Mouse (Mus musculus) liver, embryonic 14.5 days (tissue): Measurements from ENCODE around the gene Fbxw9. TPM values are rescaled to one million over a fixed set of nuclear protein-coding genes. Genes with fewer than 3 reads are reported as not detected.
"Not testable (repeated sequence)": the region's sequence is repeated elsewhere in the genome, so short reads cannot be mapped to it uniquely, and the experiment has no call there.

Source experiments
- ATAC-seq: fragments of 200-750 bp; cut with Nextera tagmentation; 2 replicates; pipeline ENCODE4 v1.8.0; 2017; ENCODE audit warnings: moderate number of reproducible peaks, mild to moderate bottlenecking, moderate library complexity; ENCODE audit not compliant: insufficient read depth
- DNase-seq, 3 experiments: peaks; one replicate each; pipeline ENCODE4 v3.0.0-alpha.2; 2012 to 2013; ENCODE audit warnings: low read depth in 3 of 3, low spot score in 3 of 3
- H3K27ac ChIP-seq: fragments of 300-500 bp; sonication (generic); 2 replicates; pipeline ENCODE4 v1.5.1; 2014; ENCODE audit warnings: moderate library complexity, mild to moderate bottlenecking, control low read depth, inconsistent platforms
- H3K27me3 ChIP-seq: fragments of 300-500 bp; sonication (generic); 2 replicates; pipeline ENCODE4 v1.6.1; 2014; ENCODE audit warnings: mild to moderate bottlenecking, low read length, moderate library complexity; ENCODE audit not compliant: control insufficient read depth, insufficient read depth
- H3K36me3 ChIP-seq: fragments of 300-500 bp; sonication (generic); replicated peaks from 2 replicates; pipeline ENCODE4 v1.6.1; 2014; ENCODE audit warnings: low read depth; ENCODE audit not compliant: control insufficient read depth, insufficient read depth
- H3K4me1 ChIP-seq, 2 experiments: fragments of 200-500 bp in 1 of 2; fragments of 300-500 bp in 1 of 2; sonication (generic) in 1 of 2; replicated peaks; 2 replicates each; pipeline ENCODE4 v1.6.1; 2012 to 2014; ENCODE audit warnings: antibody characterized with exemption in 1 of 2, inconsistent platforms in 1 of 2, low read length in 1 of 2; ENCODE audit not compliant: control insufficient read depth in 2 of 2, insufficient read depth in 2 of 2
- H3K4me2 ChIP-seq: fragments of 300-500 bp; sonication (generic); 2 replicates; pipeline ENCODE4 v1.6.1; 2014; ENCODE audit warnings: low read depth, mild to moderate bottlenecking, control low read depth, moderate library complexity
- H3K4me3 ChIP-seq, 2 experiments: fragments of 200-500 bp in 1 of 2; fragments of 300-500 bp in 1 of 2; sonication (generic) in 1 of 2; 2 replicates each; pipeline ENCODE4 v1.5.1; 2012 to 2014; ENCODE audit warnings: low read depth in 2 of 2, low read length in 2 of 2, mild to moderate bottlenecking in 2 of 2, control low read depth in 1 of 2, inconsistent platforms in 1 of 2, moderate library complexity in 1 of 2; ENCODE audit not compliant: insufficient read depth in 1 of 2
- H3K9ac ChIP-seq: fragments of 300-500 bp; sonication (generic); replicated peaks from 2 replicates; pipeline ENCODE4 v1.6.1; 2014; ENCODE audit warnings: mild to moderate bottlenecking, control low read depth, moderate library complexity
- H3K9me3 ChIP-seq: fragments of 300-500 bp; sonication (generic); 2 replicates; pipeline ENCODE4 v1.6.1; 2016; ENCODE audit warnings: low read length, mixed read lengths; ENCODE audit not compliant: control insufficient read depth
- CTCF ChIP-seq: IDR thresholded peaks from 2 replicates; pipeline ENCODE4 v1.5.1; 2016; ENCODE audit warnings: antibody characterized with exemption, low read depth, control low read depth
- EP300 ChIP-seq: IDR thresholded peaks from 2 replicates; pipeline ENCODE4 v1.6.1; 2016; ENCODE audit warnings: antibody characterized with exemption, low read depth
- WGBS: fragments of 180-500 bp; shearing (Covaris S2); extraction: QIAGEN DNeasy Blood & Tissue Kit; methylation state at CpG from one replicate; pipeline ENCODE4 v1.1.7; 2014; ENCODE audit not compliant: insufficient replicate concordance; 5-methylcytosine and 5-hydroxymethylcytosine counted together
- polyA plus RNA-seq, 2 experiments: library from polyadenylated mRNA; depleted of rRNA in 1 of 2; stranded (reverse) in 1 of 2; unstranded in 1 of 2; fragments of >200 nt; fragmentation: Nextera tagmentation in 1 of 2; extraction: Ambion mirVana in 1 of 2; gene quantifications; 2 replicates each; pipeline versions ENCODE4 v1.2.1 to v1.2.3; 2012 to 2014

The Fbxw9 gene
- polyA plus RNA-seq, 2 experiments, result 6.0 to 8.9 TPM

DNA sequence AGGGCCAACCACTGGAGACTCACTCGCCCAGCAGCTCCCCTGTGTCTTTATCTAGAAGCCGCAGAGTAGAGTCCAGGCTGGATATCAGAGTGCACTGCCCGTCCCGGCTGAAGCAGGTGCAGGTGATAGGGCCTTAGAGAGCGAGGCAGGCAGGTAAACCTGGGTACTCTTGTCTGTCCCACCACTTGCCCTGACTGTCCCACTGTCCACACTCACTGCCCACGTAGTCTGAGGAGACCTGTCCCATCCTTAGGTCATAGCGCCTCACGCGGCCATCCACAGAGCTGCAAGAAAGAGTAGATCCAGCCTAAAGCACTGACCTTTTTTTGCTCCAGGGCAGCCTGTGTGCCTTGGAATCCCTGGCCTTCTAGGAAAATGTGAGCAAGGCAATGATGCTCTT is 16.1 kb downstream of the Fbxw9 start:
- peaks cover 30 to 38% of the 10 kb centered on the region in 2 experiments for H3K4me1 ChIP-seq
- peaks cover 29% of the 10 kb centered on the region for H3K36me3 ChIP-seq

DNA sequence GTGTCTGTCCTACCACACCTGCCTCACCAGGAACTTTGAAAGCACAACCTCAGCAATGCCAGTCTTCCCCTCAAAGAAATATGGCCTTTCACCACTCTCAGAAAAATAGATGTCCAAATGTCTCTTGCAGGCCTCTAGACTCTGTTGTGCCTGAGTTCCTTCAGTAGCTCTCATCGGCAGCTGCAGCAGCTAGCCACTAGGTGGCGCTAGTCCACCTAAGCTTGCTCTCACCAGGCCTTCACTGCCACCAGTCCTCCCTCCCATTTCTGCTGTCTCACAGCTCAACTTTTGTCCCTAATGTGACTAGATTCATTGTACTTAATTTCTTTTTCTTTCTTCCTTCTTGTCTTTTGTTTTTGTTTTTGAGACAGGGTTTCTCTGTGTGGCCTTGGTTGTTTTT is 17.1 kb downstream of the Fbxw9 start:
- peaks cover 29% of the 10 kb centered on the region for H3K36me3 ChIP-seq
- peak overlapping the region; percentile 45 for H3K27ac ChIP-seq
- H3K27me3 ChIP-seq, result no peaks in the 10 kb centered on the region
- ATAC-seq (peak; percentile 49), DNase-seq (peak; percentile 67 to 78 (median 67))
- H3K9me3 ChIP-seq, result no peaks in the 10 kb centered on the region
- peaks cover 31 to 40% of the 10 kb centered on the region in 2 experiments for H3K4me1 ChIP-seq
- TF ChIP-seq CTCF (peak; percentile 100), EP300 (no peak)
- no peak overlapping the region for H3K4me3 ChIP-seq
- 2% methylated on average over 2 of the region's 2 CpGs for WGBS
- no peak overlapping the region for H3K4me2 ChIP-seq
- no peak overlapping the region for H3K9ac ChIP-seq

More for the DNA sequence above, 16.1 kb downstream of the Fbxw9 start:
- DNase-seq (peak in 2 of 3 experiments; percentile 49 to 51), ATAC-seq (peak; percentile 52)
- WGBS, result 45% methylated on average over 9 of the region's 9 CpGs
- Histone ChIP-seq H3K9ac (peak overlapping the region; percentile 24; the same call in 1 of the 2 replicates), H3K27ac (peak overlapping the region; percentile 71), H3K4me3 (no peak overlapping the region), H3K4me2 (peak overlapping the region; percentile 55), H3K9me3 (no peaks in the 10 kb centered on the region), H3K27me3 (no peaks in the 10 kb centered on the region)
- TF ChIP-seq EP300, result peak; percentile 82
- peak; percentile 81 for TF ChIP-seq CTCF

DNA sequence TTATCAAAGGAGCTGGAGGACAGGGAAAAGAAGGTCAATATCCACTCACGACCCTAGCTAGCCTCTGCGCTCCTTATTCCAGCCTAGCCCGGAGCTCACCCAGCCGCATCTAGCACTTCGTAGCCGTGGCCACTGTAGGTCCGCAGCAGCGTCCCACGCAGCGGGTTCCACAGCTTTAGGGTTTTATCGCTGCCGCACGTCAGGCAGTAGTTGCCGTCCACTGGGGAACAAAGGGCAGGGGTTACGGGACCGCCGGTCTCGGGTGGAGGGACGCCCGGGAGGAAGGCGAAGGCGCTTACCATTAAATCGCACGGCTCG is 20.3 kb downstream of the Fbxw9 start:
- peak overlapping the region; percentile 70 for H3K4me2 ChIP-seq
- ATAC-seq, result no peak
- peaks cover 18% of the 10 kb centered on the region for H3K36me3 ChIP-seq
- no peak for DNase-seq
- H3K27ac ChIP-seq, result peak overlapping the region; percentile 67
- TF ChIP-seq CTCF (no peak), EP300 (no peak)
- H3K9ac ChIP-seq, result peak overlapping the region; percentile 96
- H3K4me3 ChIP-seq, result peak overlapping the region; percentile 83 to 96
- no peaks in the 10 kb centered on the region for H3K27me3 ChIP-seq
- no peaks in the 10 kb centered on the region for H3K9me3 ChIP-seq
- H3K4me1 ChIP-seq, result peaks cover 27 to 45% of the 10 kb centered on the region in 2 experiments
- under 1% methylated on average over 25 of the region's 25 CpGs for WGBS

DNA sequence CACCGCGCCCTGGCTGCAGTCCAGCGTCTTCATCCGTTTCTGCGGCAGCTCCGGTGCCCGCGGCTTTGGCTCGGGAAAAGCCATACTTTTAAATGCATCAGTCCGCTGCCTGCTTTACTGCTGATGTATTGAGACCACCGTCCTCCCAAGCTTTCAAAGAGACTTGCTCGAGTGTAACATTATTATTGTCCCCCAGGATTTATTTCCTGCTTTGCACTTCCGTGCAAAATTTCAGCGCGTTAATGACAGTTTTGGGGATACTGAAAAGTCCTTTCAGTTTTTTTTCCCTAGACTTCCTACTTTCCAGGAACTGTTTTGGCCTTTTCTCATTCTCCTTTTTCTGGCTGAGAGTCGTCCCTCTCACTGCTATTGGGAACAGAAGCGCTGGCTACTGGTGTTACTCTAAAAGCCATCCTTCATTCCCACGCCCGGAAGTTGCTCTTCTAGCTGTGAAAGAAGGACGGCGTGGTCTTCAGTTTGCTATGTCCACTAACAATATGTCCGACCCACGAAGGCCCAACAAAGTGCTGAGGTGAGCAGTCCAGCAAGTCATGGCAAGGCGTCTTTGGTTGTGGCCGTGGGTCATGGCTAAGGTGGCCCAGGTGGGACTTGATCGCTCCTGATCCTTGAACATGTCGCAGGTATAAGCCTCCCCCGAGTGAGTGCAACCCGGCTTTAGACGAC is 20.8 kb downstream of the Fbxw9 start, which contains the start of gene Wdr83os:
Gene Wdr83os, plus strand, starts transcription at position 209 of the 684 bp plus-strand sequence.
- no peaks in the 10 kb centered on the region for H3K27me3 ChIP-seq
- peaks cover 22 to 40% of the 10 kb centered on the region in 2 experiments for H3K4me1 ChIP-seq
- WGBS, result under 1% methylated on average over 30 of the region's 30 CpGs
- peak within 1 kb of the TSS; percentile 96 for H3K9ac ChIP-seq
- ATAC-seq (peak; percentile 22; the same call in 1 of the 2 replicates), DNase-seq (peak; percentile 61 to 65 (median 63))
- H3K9me3 ChIP-seq, result no peaks in the 10 kb centered on the region
- H3K36me3 ChIP-seq, result peaks cover 13% of the 10 kb centered on the region
- TF ChIP-seq EP300 (no peak; the same call in 1 of the 2 replicates), CTCF (no peak)
- peak within 1 kb of the TSS; percentile 67 for H3K27ac ChIP-seq
- H3K4me2 ChIP-seq, result peak within 1 kb of the TSS; percentile 70
- peak within 1 kb of the TSS; percentile 83 to 96 for H3K4me3 ChIP-seq

DNA sequence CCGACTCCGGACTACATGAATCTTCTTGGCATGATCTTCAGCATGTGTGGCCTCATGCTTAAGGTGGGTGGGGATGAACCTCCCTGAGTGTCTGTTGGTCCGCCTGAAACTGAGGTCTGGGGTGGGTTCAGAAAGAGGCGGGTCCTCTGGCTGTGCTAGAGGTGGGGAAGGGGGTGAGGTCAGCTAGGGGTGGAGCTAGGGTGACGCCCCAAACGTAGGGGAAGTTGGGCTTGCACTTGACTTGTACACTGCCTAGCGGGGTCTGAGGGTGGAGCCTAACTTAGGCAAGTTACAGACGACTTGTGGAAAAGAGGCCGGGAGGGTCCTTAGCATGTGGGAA is 21.3 kb downstream of the Fbxw9 start, which contains the start of gene Wdr83:
Gene Wdr83, minus strand, starts transcription at position 91 of the 340 bp plus-strand sequence.
- H3K27me3 ChIP-seq, result no peaks in the 10 kb centered on the region
- peaks cover 10% of the 10 kb centered on the region for H3K36me3 ChIP-seq
- peak within 1 kb of the TSS; percentile 96 for H3K9ac ChIP-seq
- no peaks in the 10 kb centered on the region for H3K9me3 ChIP-seq
- peaks cover 17 to 35% of the 10 kb centered on the region in 2 experiments for H3K4me1 ChIP-seq
- peak within 1 kb of the TSS; percentile 70 for H3K4me2 ChIP-seq
- no peak for TF ChIP-seq EP300
- TF ChIP-seq CTCF, result no peak
- 0% methylated on average over 9 of the region's 9 CpGs for WGBS
- ATAC-seq (peak; percentile 67), DNase-seq (peak; percentile 58 to 61 (median 61))
- H3K27ac ChIP-seq, result peak within 1 kb of the TSS; percentile 67
- peak within 1 kb of the TSS; percentile 83 to 96 for H3K4me3 ChIP-seq

DNA sequence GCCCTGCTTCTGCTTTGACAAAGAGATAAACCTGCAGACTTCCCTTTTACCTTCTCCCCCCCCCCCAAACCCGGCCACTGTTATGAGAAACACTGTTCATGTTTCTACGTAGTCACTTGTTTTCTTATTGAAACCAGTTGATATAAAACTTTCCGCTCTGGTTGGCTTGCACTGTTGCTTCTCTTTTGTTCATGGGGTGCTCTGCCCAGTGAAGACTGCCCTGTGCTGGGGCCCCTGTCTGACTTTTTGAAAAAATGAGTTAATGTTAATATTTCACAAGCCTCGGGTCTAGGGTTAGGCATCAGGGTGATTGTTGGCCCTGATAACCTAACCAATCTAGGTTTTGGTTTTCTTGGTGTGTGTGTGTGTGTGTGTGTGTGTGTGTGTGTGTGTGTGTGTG is 22.3 kb downstream of the Fbxw9 start:
- not testable (repeated sequence) for H3K27ac ChIP-seq, ATAC-seq, H3K27me3 ChIP-seq, H3K9me3 ChIP-seq, H3K9ac ChIP-seq, DNase-seq, H3K4me3 ChIP-seq
- WGBS, result 27% methylated on average over 4 of the region's 4 CpGs
- Histone ChIP-seq H3K4me1 (peaks cover 10 to 28% of the 10 kb centered on the region in 2 experiments), H3K4me2 (peak overlapping the region; percentile 70), H3K36me3 (peaks cover 10% of the 10 kb centered on the region)
